Mouse (Mus musculus) CH12.LX (cell line): ENCODE data around the gene Isg20l2. TPM values are rescaled to one million over a fixed set of nuclear protein-coding genes. Genes with fewer than 3 reads are reported as not detected.

Experiments
- DNase-seq: peaks from one replicate; pipeline ENCODE4 v3.0.0-alpha.2; 2013; ENCODE audit errors: extremely low read depth
- H3K27ac ChIP-seq: 2 replicates; pipeline ENCODE4 v1.5.1; 2012; ENCODE audit warnings: low read depth, mild to moderate bottlenecking, control low read depth, moderate library complexity; ENCODE audit not compliant: insufficient read depth
- H3K27me3 ChIP-seq: replicated peaks from 2 replicates; pipeline ENCODE3; 2012; ENCODE audit warnings: inconsistent platforms
- H3K36me3 ChIP-seq, 2 experiments: replicated peaks in 1 of 2; 2 replicates each; pipeline versions ENCODE3 to v1.6.1; 2012; ENCODE audit warnings: inconsistent platforms in 1 of 2, low read length in 1 of 2, mild to moderate bottlenecking in 1 of 2, mixed read lengths in 1 of 2, moderate library complexity in 1 of 2; ENCODE audit not compliant: control insufficient read depth in 1 of 2, insufficient read depth in 1 of 2
- H3K4me1 ChIP-seq, 2 experiments: 2 replicates each; pipeline ENCODE4 v1.6.1; 2012; ENCODE audit warnings: inconsistent platforms in 1 of 2, moderate library complexity in 1 of 2; ENCODE audit not compliant: insufficient read depth in 2 of 2, control insufficient read depth in 1 of 2
- H3K4me2 ChIP-seq: 2 replicates; pipeline ENCODE4 v1.6.1; 2012; ENCODE audit warnings: low read depth, mild to moderate bottlenecking, control low read depth; ENCODE audit not compliant: poor library complexity, insufficient read depth, severe bottlenecking
- H3K4me3 ChIP-seq, 3 experiments: fragments of 150-350 bp in 1 of 3; sonication (generic) in 1 of 3; replicated peaks in 1 of 3; 2 replicates each; pipeline versions ENCODE3 to v1.5.1; 2011 to 2012; ENCODE audit warnings: low read depth in 2 of 3, low read length in 2 of 3, mild to moderate bottlenecking in 2 of 3, moderate library complexity in 2 of 3, control low read depth in 1 of 3, improper control_type of control experiment in 1 of 3, inconsistent platforms in 1 of 3, mixed read lengths in 1 of 3; ENCODE audit not compliant: poor library complexity in 1 of 3
- H3K79me2 ChIP-seq: replicated peaks from 2 replicates; pipeline ENCODE4 v1.6.1; 2012; ENCODE audit warnings: mild to moderate bottlenecking, moderate library complexity; ENCODE audit not compliant: control insufficient read depth, poor library complexity, insufficient read depth, severe bottlenecking; ENCODE audit errors: extremely low read depth
- H3K9ac ChIP-seq: 2 replicates; pipeline ENCODE4 v1.6.1; 2012; ENCODE audit warnings: low read depth, mild to moderate bottlenecking, control low read depth, moderate library complexity; ENCODE audit not compliant: insufficient read depth
- H3K9me3 ChIP-seq: replicated peaks from 2 replicates; pipeline ENCODE3; 2012; ENCODE audit warnings: low read length, inconsistent platforms, mixed read lengths
- BHLHE40 ChIP-seq: IDR thresholded peaks from 2 replicates; pipeline ENCODE4 v1.6.1; 2011; ENCODE audit warnings: mild to moderate bottlenecking, low read depth, low read length, improper control_type of control experiment
- CHD1 ChIP-seq: IDR thresholded peaks from 2 replicates; pipeline ENCODE4 v1.6.1; 2012; ENCODE audit warnings: low read depth, low read length, improper control_type of control experiment, inconsistent platforms
- CTCF ChIP-seq, 2 experiments: IDR thresholded peaks in 1 of 2; conservative IDR thresholded peaks in 1 of 2; 2 replicates each; pipeline ENCODE4 v1.5.1; 2011 to 2012; ENCODE audit warnings: low read depth in 2 of 2, low read length in 2 of 2, improper control_type of control experiment in 1 of 2, inconsistent platforms in 1 of 2, mild to moderate bottlenecking in 1 of 2, moderate library complexity in 1 of 2
- JUN ChIP-seq: IDR thresholded peaks from 2 replicates; pipeline ENCODE4 v1.6.1; 2011; ENCODE audit warnings: low read depth, mild to moderate bottlenecking, low read length, improper control_type of control experiment, moderate library complexity; ENCODE audit not compliant: insufficient read depth
- JUND ChIP-seq: conservative IDR thresholded peaks from 2 replicates; pipeline ENCODE4 v1.6.1; 2011; ENCODE audit warnings: low read depth, low read length, improper control_type of control experiment
- KAT2A ChIP-seq: IDR thresholded peaks from 2 replicates; pipeline ENCODE4 v1.6.1; 2012; ENCODE audit warnings: low read length, improper control_type of control experiment, inconsistent platforms; ENCODE audit not compliant: insufficient replicate concordance
- NELFE ChIP-seq: IDR thresholded peaks from 2 replicates; pipeline ENCODE4 v1.6.1; 2011; ENCODE audit warnings: low read depth, low read length, improper control_type of control experiment
- NRF1 ChIP-seq: IDR thresholded peaks from 2 replicates; pipeline ENCODE4 v1.6.1; 2014; ENCODE audit warnings: low read depth, mild to moderate bottlenecking, inconsistent platforms, low read length, improper control_type of control experiment, moderate library complexity
- PAX5 ChIP-seq: IDR thresholded peaks from 2 replicates; pipeline ENCODE4 v1.6.1; 2012; ENCODE audit warnings: low read length, inconsistent platforms, mixed read lengths
- POLR2AphosphoS2 ChIP-seq: IDR thresholded peaks from 2 replicates; pipeline ENCODE4 v1.6.1; 2011; ENCODE audit warnings: low read depth, low read length, improper control_type of control experiment
- RAD21 ChIP-seq: IDR thresholded peaks from 2 replicates; pipeline ENCODE4 v1.6.1; 2011; ENCODE audit warnings: low read depth, mild to moderate bottlenecking, low read length, improper control_type of control experiment, moderate library complexity
- RCOR1 ChIP-seq: conservative IDR thresholded peaks from 2 replicates; pipeline ENCODE4 v1.6.1; 2012; ENCODE audit warnings: low read depth, mild to moderate bottlenecking, inconsistent platforms, low read length, improper control_type of control experiment
- SIN3A ChIP-seq: IDR thresholded peaks from 2 replicates; pipeline ENCODE4 v1.6.1; 2012; ENCODE audit warnings: low read length, improper control_type of control experiment, inconsistent platforms
- TCF12 ChIP-seq: IDR thresholded peaks from 2 replicates; pipeline ENCODE4 v1.6.1; 2014; ENCODE audit warnings: low read depth, mild to moderate bottlenecking, inconsistent platforms, low read length, improper control_type of control experiment
- ZKSCAN1 ChIP-seq: IDR thresholded peaks from 2 replicates; pipeline ENCODE4 v1.6.1; 2012; ENCODE audit warnings: low read depth, inconsistent platforms, low read length, improper control_type of control experiment, borderline replicate concordance
- ZMIZ1 ChIP-seq: IDR thresholded peaks from 2 replicates; pipeline ENCODE4 v1.6.1; 2012; ENCODE audit warnings: low read depth, mild to moderate bottlenecking, inconsistent platforms, low read length, improper control_type of control experiment
- dilution Hi-C: fragments of 300-500 bp; cut with MboI; formaldehyde crosslinking; loops from 2 replicates; pipeline ENCODE4 v1.14.3; 2020; ENCODE audit warnings: low sequenced_read_pairs; ENCODE audit not compliant: extremely low pct_unique_long_range_greater_than_20kb, extremely low pct_ligation_motif_present
- in situ Hi-C: fragments of 300-500 bp; cut with MboI; formaldehyde crosslinking; loops from 3 replicates; pipeline ENCODE4 v1.14.3; 2019; ENCODE audit warnings: low sequenced_read_pairs, low pct_ligation_motif_present, low pct_unique_long_range_greater_than_20kb, mixed read lengths
- polyA plus RNA-seq: library from polyadenylated mRNA; unstranded; fragments of >175 nt; gene quantifications from 2 replicates; pipeline ENCODE4 v1.2.1, GENCODE M21; 2012; ENCODE audit warnings: low read depth; ENCODE audit not compliant: insufficient read length
- total RNA-seq, 2 experiments: library from RNA; depleted of rRNA; stranded (reverse); fragments of 300-350 nt in 1 of 2; fragments of >200 nt in 1 of 2; gene quantifications; 2 replicates each; pipeline ENCODE4 v1.2.3; 2012 to 2014

Gene Isg20l2
- total and polyA plus RNA-seq, 3 experiments, result 40.8 to 68.8 (median 45.0) TPM

DNA sequence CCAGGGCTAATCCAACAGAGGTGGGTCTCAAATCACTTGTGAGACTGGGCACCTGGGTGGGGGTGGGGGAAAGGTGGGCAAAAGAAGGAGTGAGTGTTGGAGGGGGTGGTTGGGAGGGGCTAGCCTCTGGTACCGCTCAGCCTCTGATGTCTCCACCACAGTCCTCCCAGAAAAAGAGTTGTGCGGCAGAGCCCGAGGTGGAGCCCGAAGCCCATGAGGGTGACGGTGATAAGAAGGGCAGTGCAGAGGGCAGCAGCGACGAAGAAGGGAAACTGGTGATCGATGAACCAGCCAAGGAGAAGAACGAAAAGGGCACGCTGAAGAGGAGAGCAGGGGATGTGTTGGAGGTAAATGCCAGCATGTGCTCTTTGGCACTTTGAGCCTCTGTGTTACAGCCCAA lies 16.2 kb upstream of the Isg20l2 start:
- in situ Hi-C loops (no loop called here), dilution Hi-C loops (no loop called here)
- Histone ChIP-seq H3K79me2 (peaks cover 42% of the 10 kb centered on the region), H3K27me3 (no peaks in the 10 kb centered on the region), H3K36me3 (peaks cover 32 to 71% of the 10 kb centered on the region in 2 experiments), H3K9ac (no peak overlapping the region), H3K4me2 (no peak overlapping the region), H3K4me1 (peaks cover 8 to 36% of the 10 kb centered on the region in 2 experiments), H3K9me3 (no peaks in the 10 kb centered on the region), H3K27ac (no peak overlapping the region), H3K4me3 (no peak overlapping the region)
- TF ChIP-seq BHLHE40 (no peak), POLR2AphosphoS2 (no peak), SIN3A (no peak), RAD21 (no peak), NRF1 (no peak), RCOR1 (no peak), JUN (no peak)
- no peak for DNase-seq

DNA sequence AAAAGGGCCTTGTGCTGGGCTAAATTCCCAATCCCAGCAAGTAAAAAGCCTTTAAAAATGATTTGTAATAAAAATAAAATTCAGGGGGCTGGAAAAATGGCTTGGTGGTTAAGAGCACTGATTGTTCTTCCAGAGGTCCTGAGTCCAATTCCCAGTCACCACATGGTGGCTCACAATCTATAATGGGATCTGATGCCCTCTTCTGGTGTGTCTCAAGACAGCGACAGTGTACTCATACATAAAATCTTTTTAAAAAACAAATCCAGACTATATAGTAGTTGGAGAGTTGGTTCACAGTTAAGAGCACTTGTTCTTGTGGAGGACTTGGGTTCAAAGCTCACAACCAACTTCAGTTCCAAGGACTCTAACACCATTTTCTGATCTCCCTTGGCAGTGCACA lies 13.1 kb upstream of the Isg20l2 start:
- no peak for DNase-seq
- dilution Hi-C loops, result no loop called here

DNA sequence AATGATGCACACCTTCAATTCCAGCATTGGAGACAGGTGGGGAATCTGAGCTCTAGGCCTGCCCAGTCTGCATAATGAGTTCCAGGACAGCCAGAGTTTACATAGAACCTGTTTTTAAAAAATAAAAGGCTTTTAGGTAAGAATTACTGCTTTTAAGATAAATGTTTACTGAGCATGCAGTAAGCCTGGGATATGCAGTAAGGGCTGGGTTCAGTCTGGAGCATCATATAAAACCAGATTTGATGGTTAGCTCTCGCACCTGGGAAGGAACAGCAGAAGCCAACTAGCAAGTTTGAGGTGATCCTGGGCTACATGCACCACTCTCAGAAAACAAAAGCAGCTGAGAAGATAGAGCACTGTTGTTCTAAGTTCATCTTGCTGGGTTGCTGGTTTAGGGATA lies 11.6 kb upstream of the Isg20l2 start:
- Histone ChIP-seq H3K79me2 (peaks cover 16% of the 10 kb centered on the region), H3K36me3 (peaks cover 40 to 66% of the 10 kb centered on the region in 2 experiments), H3K27me3 (no peaks in the 10 kb centered on the region), H3K27ac (no peak overlapping the region), H3K4me2 (peak overlapping the region; percentile 13; the same call in 1 of the 2 replicates), H3K9ac (peak overlapping the region; percentile 19; the same call in 1 of the 2 replicates), H3K9me3 (no peaks in the 10 kb centered on the region), H3K4me1 (peaks cover 0 to 19% of the 10 kb centered on the region in 2 experiments; a peak in 1 of 4 replicates), H3K4me3 (no peak overlapping the region)
- in situ Hi-C loops, result no loop called here
- TF ChIP-seq NELFE (no peak), ZMIZ1 (no peak), RAD21 (no peak), KAT2A (no peak), JUND (no peak), ZKSCAN1 (no peak)
- dilution Hi-C loops, result no loop called here
- no peak for DNase-seq

More for the DNA sequence above, 13.1 kb upstream of the Isg20l2 start:
- Histone ChIP-seq H3K27me3 (no peaks in the 10 kb centered on the region), H3K36me3 (peaks cover 33 to 66% of the 10 kb centered on the region in 2 experiments), H3K4me3 (no peak overlapping the region), H3K9me3 (no peaks in the 10 kb centered on the region), H3K27ac (no peak overlapping the region), H3K4me2 (no peak overlapping the region), H3K79me2 (peaks cover 27% of the 10 kb centered on the region), H3K4me1 (peaks cover 0 to 20% of the 10 kb centered on the region in 2 experiments; a peak in 2 of 4 replicates), H3K9ac (no peak overlapping the region)
- in situ Hi-C loops, result no loop called here
- no peak for TF ChIP-seq TCF12
- peak in 1 of 2 experiments; percentile 45; a peak in 2 of 4 replicates for TF ChIP-seq CTCF (conservative IDR thresholded peaks at IDR 0.05 in 1 of 2, IDR thresholded peaks at IDR 0.05 in 1 of 2; ENCODE audit: low read depth in 2 of 2, low read length in 2 of 2)
- TF ChIP-seq PAX5, result no peak
- no peak for TF ChIP-seq CHD1
- TF ChIP-seq ZMIZ1, result no peak
- TF ChIP-seq SIN3A, result no peak
